Mouse (Mus musculus) heart, embryonic 10.5 days (tissue): Measurements from ENCODE around the gene Prkg2. TPM values are rescaled to one million over a fixed set of nuclear protein-coding genes. Genes with fewer than 3 reads are reported as not detected.

Experiments used
- DNase-seq: peaks from one replicate; pipeline ENCODE4 v3.0.0-alpha.2; 2017; ENCODE audit warnings: low spot score
- H3K27ac ChIP-seq: fragments of 300-500 bp; sonication (generic); 2 replicates; pipeline ENCODE4 v1.5.1; 2016; ENCODE audit warnings: mild to moderate bottlenecking
- H3K27me3 ChIP-seq: fragments of 300-500 bp; sonication (generic); 2 replicates; pipeline ENCODE4 v1.6.1; 2016; ENCODE audit warnings: mild to moderate bottlenecking; ENCODE audit not compliant: poor library complexity, insufficient read depth, severe bottlenecking
- H3K36me3 ChIP-seq: fragments of 300-500 bp; sonication (generic); 2 replicates; pipeline ENCODE4 v1.6.1; 2016; ENCODE audit warnings: mild to moderate bottlenecking, moderate library complexity
- H3K4me1 ChIP-seq: fragments of 300-500 bp; sonication (generic); 2 replicates; pipeline ENCODE4 v1.6.1; 2016; ENCODE audit warnings: mild to moderate bottlenecking
- H3K4me3 ChIP-seq: fragments of 300-500 bp; sonication (generic); 2 replicates; pipeline ENCODE4 v1.5.1; 2016; ENCODE audit warnings: mild to moderate bottlenecking, moderate library complexity
- H3K9me3 ChIP-seq: fragments of 300-500 bp; sonication (generic); 2 replicates; pipeline ENCODE4 v1.6.1; 2016; ENCODE audit warnings: mild to moderate bottlenecking, moderate library complexity
- WGBS: fragments of 180-500 bp; shearing (Covaris S2); methylation state at CpG from one replicate; pipeline ENCODE4 v1.1.7; 2016; 5-methylcytosine and 5-hydroxymethylcytosine counted together
- polyA plus RNA-seq: library from polyadenylated mRNA; unstranded; fragments of >200 nt; fragmentation: Nextera tagmentation; extraction: Ambion mirVana; gene quantifications from 2 replicates; pipeline ENCODE4 v1.2.1, GENCODE M21; 2016

Prkg2 gene
- polyA plus RNA-seq, 1 experiment from 2014 or later: 0.83 TPM

- Histone ChIP-seq H3K4me1 (0 out of 2 replicates have a peak, but pooled peaks cover 9% of the 10 kb centered on the region), H3K27ac (no peak overlapping the region), H3K27me3 (no peaks in the 10 kb centered on the region), H3K9me3 (no peaks in the 10 kb centered on the region), H3K36me3 (no peaks in the 10 kb centered on the region), H3K4me3 (no peak overlapping the region)
- 58% methylated on average over 4 of the region's 4 CpGs for WGBS
- no peak for DNase-seq
Measured at GRCm38 (mm10) chr5:98937879-98938278, 99.3 kb downstream of the Prkg2 start.

- no peak overlapping the region for H3K27ac ChIP-seq
- no peaks in the 10 kb centered on the region for H3K36me3 ChIP-seq
- 0 out of 2 replicates have a peak, but pooled peaks cover 9% of the 10 kb centered on the region for H3K4me1 ChIP-seq
- H3K9me3 ChIP-seq: no peaks in the 10 kb centered on the region
- no peak for DNase-seq
- WGBS: 19% methylated on average over 2 of the region's 2 CpGs
- no peaks in the 10 kb centered on the region for H3K27me3 ChIP-seq
- no peak overlapping the region for H3K4me3 ChIP-seq
Measured at GRCm38 (mm10) chr5:98936650-98937049, 100.5 kb downstream of the Prkg2 start.

GRCm38 (mm10) chr5:98935930-98936329 lies 101.2 kb downstream of the Prkg2 start:
- peak; percentile 84 for DNase-seq
- H3K9me3 ChIP-seq: no peaks in the 10 kb centered on the region
- H3K27ac ChIP-seq: no peak overlapping the region
- 0 out of 2 replicates have a peak, but pooled peaks cover 8% of the 10 kb centered on the region for H3K4me1 ChIP-seq
- H3K27me3 ChIP-seq: no peaks in the 10 kb centered on the region
- H3K36me3 ChIP-seq: no peaks in the 10 kb centered on the region
- WGBS: 52% methylated on average over 8 of the region's 8 CpGs
- H3K4me3 ChIP-seq: no peak overlapping the region

GRCm38 (mm10) chr5:98922921-98923320 lies 114.2 kb downstream of the Prkg2 start:
- 80% methylated on average over 3 of the region's 3 CpGs for WGBS
- no peak for DNase-seq

GRCm38 (mm10) chr5:98921608-98922007 lies 115.5 kb downstream of the Prkg2 start:
- H3K4me3 ChIP-seq: no peak overlapping the region
- 73% methylated on average over 1 of the region's 1 CpGs for WGBS
- H3K9me3 ChIP-seq: no peaks in the 10 kb centered on the region
- H3K36me3 ChIP-seq: no peaks in the 10 kb centered on the region
- no peaks in the 10 kb centered on the region for H3K27me3 ChIP-seq
- H3K27ac ChIP-seq: no peak overlapping the region
- no peak for DNase-seq
- H3K4me1 ChIP-seq: no peaks in the 10 kb centered on the region

More at GRCm38 (mm10) chr5:98922921-98923320, 114.2 kb downstream of the Prkg2 start:
- H3K4me1 ChIP-seq: no peaks in the 10 kb centered on the region
- H3K36me3 ChIP-seq: no peaks in the 10 kb centered on the region
- H3K27ac ChIP-seq: no peak overlapping the region
- H3K27me3 ChIP-seq: no peaks in the 10 kb centered on the region
- no peak overlapping the region for H3K4me3 ChIP-seq
- no peaks in the 10 kb centered on the region for H3K9me3 ChIP-seq

GRCm38 (mm10) chr5:98918716-98919115 lies 118.4 kb downstream of the Prkg2 start:
- H3K4me3 ChIP-seq: no peak overlapping the region
- 90% methylated on average over 5 of the region's 5 CpGs for WGBS
- no peak for DNase-seq
- H3K27ac ChIP-seq: no peak overlapping the region
- no peaks in the 10 kb centered on the region for H3K9me3 ChIP-seq
- H3K27me3 ChIP-seq: no peaks in the 10 kb centered on the region
- no peaks in the 10 kb centered on the region for H3K36me3 ChIP-seq
- no peaks in the 10 kb centered on the region for H3K4me1 ChIP-seq

- Histone ChIP-seq H3K36me3 (no peaks in the 10 kb centered on the region), H3K27ac (no peak overlapping the region), H3K4me1 (no peaks in the 10 kb centered on the region), H3K4me3 (no peak overlapping the region), H3K9me3 (no peaks in the 10 kb centered on the region), H3K27me3 (no peaks in the 10 kb centered on the region)
- no peak for DNase-seq
- WGBS: 70% methylated on average over 4 of the region's 4 CpGs
Measured at GRCm38 (mm10) chr5:98902339-98902738, 134.8 kb downstream of the Prkg2 start.

- Histone ChIP-seq H3K27me3 (no peaks in the 10 kb centered on the region), H3K27ac (no peak overlapping the region), H3K9me3 (no peaks in the 10 kb centered on the region), H3K4me3 (no peak overlapping the region), H3K4me1 (no peaks in the 10 kb centered on the region), H3K36me3 (no peaks in the 10 kb centered on the region)
- WGBS: 83% methylated on average over 5 of the region's 5 CpGs
- no peak for DNase-seq
Measured at GRCm38 (mm10) chr5:98900926-98901325, 136.2 kb downstream of the Prkg2 start.

GRCm38 (mm10) chr5:98897946-98898345 lies 139.2 kb downstream of the Prkg2 start:
- Histone ChIP-seq H3K9me3 (no peaks in the 10 kb centered on the region), H3K27me3 (no peaks in the 10 kb centered on the region), H3K36me3 (no peaks in the 10 kb centered on the region), H3K4me3 (no peak overlapping the region), H3K27ac (no peak overlapping the region), H3K4me1 (no peaks in the 10 kb centered on the region)
- DNase-seq: no peak

GRCm38 (mm10) chr5:98894281-98894680 lies 142.9 kb downstream of the Prkg2 start:
- Histone ChIP-seq H3K4me1 (no peaks in the 10 kb centered on the region), H3K4me3 (no peak overlapping the region), H3K27ac (no peak overlapping the region), H3K27me3 (no peaks in the 10 kb centered on the region), H3K36me3 (no peaks in the 10 kb centered on the region), H3K9me3 (no peaks in the 10 kb centered on the region)
- 80% methylated on average over 3 of the region's 3 CpGs for WGBS
- no peak for DNase-seq

- Histone ChIP-seq H3K9me3 (no peaks in the 10 kb centered on the region), H3K4me3 (no peak overlapping the region), H3K36me3 (no peaks in the 10 kb centered on the region), H3K27me3 (no peaks in the 10 kb centered on the region), H3K4me1 (no peaks in the 10 kb centered on the region), H3K27ac (no peak overlapping the region)
- DNase-seq: no peak
- 82% methylated on average over 2 of the region's 2 CpGs for WGBS
Measured at GRCm38 (mm10) chr5:98890544-98891050, 146.6 kb downstream of the Prkg2 start.

GRCm38 (mm10) chr5:98882096-98882495 lies 155.1 kb downstream of the Prkg2 start:
- H3K36me3 ChIP-seq: no peaks in the 10 kb centered on the region
- H3K27me3 ChIP-seq: no peaks in the 10 kb centered on the region; the same call in 1 of the 2 replicates
- 73% methylated on average over 3 of the region's 3 CpGs for WGBS
- H3K4me1 ChIP-seq: no peaks in the 10 kb centered on the region
- H3K4me3 ChIP-seq: no peak overlapping the region
- no peaks in the 10 kb centered on the region for H3K9me3 ChIP-seq
- no peak for DNase-seq
- no peak overlapping the region for H3K27ac ChIP-seq
